Mouse (Mus musculus): ENCODE data around the gene Ofd1. TPM values are rescaled to one million over a fixed set of nuclear protein-coding genes. Genes with fewer than 3 reads are reported as not detected.

Gene Ofd1
- polyA plus RNA-seq, 1 experiment from 2014 or later: 9.3 TPM

DNA sequence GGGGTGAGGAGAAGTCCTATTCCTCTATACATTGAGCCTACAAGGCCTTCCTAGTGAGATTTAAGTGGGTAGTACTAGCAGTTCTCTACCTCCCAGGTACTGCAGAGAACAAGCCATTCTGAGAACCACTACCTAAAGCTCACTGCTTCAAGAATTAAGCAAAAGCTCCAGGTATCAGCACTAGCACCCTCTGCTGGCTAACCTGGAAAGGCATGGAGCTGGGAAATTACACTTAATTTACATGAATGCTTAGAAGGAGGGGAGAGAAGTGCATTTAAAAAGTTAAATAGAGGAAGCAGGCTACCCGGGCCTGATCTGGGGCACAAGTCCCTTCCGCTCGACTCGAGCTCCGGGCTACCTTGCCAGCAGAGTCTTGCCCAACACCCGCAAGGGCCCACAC is 24.3 kb downstream of the Ofd1 start:
- no peak for ATAC-seq (ENCODE audit: low FRiP score)
- no peaks in the 10 kb centered on the region for H3K9me3 ChIP-seq
- H3K27ac ChIP-seq: no peak overlapping the region
- no peaks in the 10 kb centered on the region for H3K4me1 ChIP-seq
- H3K9ac ChIP-seq: no peak overlapping the region
- no peak overlapping the region for H3K4me3 ChIP-seq (replicated peaks)
- no peak overlapping the region for H3K4me2 ChIP-seq
- H3K27me3 ChIP-seq: no peaks in the 10 kb centered on the region
- 93% methylated on average over 6 of the region's 6 CpGs for WGBS
- H3K36me3 ChIP-seq (replicated peaks): no peaks in the 10 kb centered on the region

DNA sequence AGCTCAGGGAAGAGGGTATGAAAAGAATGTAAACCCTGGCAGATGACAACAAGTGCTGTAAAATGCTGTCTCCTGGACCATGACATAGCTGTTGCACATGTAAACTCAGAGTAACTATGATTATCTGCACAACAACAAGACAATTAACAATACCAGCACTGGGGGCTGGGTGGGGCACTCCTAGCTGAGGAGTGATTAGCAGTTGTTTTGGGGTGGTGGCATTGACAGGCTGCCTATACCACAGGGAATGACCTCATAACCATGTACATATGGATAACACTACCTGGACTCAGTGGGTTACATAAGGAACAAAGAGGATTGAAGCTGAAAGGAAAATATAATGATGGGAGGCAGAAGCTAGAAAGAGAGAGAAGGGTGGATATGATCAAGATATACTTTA is 32.6 kb downstream of the Ofd1 start:
- Histone ChIP-seq H3K27me3 (peaks cover 26% of the 10 kb centered on the region; the same call in 1 of the 2 replicates), H3K36me3 (replicated peaks) (peaks cover 21% of the 10 kb centered on the region), H3K4me2 (no peak overlapping the region), H3K9ac (no peak overlapping the region), H3K4me1 (no peaks in the 10 kb centered on the region), H3K9me3 (no peaks in the 10 kb centered on the region), H3K4me3 (replicated peaks) (no peak overlapping the region), H3K27ac (no peak overlapping the region)
- no peak for ATAC-seq (ENCODE audit: low FRiP score)

DNA sequence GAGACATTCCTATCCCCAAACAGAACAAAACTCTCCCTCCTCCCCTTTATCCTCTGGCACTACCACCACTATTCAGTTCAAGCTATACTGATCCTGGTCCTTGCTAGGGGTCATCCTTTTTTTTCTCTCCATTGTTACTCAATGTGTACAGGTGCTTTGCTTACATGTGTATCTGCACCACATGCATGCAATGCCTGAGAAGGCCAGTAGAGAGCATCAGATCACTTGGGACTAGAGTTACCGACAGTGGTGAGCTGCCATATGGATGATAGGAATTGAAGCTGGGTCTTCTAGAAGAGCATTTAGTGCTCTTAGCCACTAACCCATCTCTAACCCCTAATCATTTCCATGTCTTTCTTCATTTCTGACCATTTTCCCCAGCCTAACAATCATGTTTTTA is 46.8 kb downstream of the Ofd1 start:
- Histone ChIP-seq H3K4me2 (no peak overlapping the region), H3K27ac (no peak overlapping the region), H3K9ac (no peak overlapping the region), H3K4me1 (no peaks in the 10 kb centered on the region), H3K36me3 (replicated peaks) (no peaks in the 10 kb centered on the region), H3K4me3 (replicated peaks) (no peak overlapping the region), H3K9me3 (no peaks in the 10 kb centered on the region), H3K27me3 (peaks cover 19% of the 10 kb centered on the region)
- WGBS: 93% methylated on average over 1 of the region's 1 CpGs
- ATAC-seq (ENCODE audit: low FRiP score): no peak

DNA sequence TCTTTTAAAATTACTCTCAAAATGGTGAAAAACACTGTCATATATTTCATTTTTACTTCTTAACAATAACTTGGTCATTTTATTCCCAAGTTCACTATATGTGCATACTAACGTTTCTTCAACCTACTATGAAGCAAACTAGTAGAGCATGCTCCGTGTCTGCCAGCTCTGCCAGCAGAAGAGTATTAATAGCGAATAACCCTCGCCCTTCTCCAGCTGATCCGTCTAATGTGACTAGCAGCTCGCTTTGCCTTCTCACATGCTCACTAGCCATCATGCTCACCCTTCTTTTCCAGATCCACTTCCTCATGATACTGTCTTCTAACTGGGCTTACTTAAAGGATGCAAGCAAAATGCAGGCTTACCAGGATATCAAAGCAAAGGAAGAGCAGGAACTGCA is 53.8 kb downstream of the Ofd1 start:
- Histone ChIP-seq H3K27me3 (peaks cover 18% of the 10 kb centered on the region), H3K27ac (no peak overlapping the region), H3K4me2 (no peak overlapping the region), H3K36me3 (replicated peaks) (peaks cover 34% of the 10 kb centered on the region), H3K9me3 (no peaks in the 10 kb centered on the region), H3K4me1 (no peaks in the 10 kb centered on the region), H3K9ac (no peak overlapping the region), H3K4me3 (replicated peaks) (no peak overlapping the region)
- 91% methylated on average over 6 of the region's 6 CpGs for WGBS
- no peak for ATAC-seq (ENCODE audit: low FRiP score)

DNA sequence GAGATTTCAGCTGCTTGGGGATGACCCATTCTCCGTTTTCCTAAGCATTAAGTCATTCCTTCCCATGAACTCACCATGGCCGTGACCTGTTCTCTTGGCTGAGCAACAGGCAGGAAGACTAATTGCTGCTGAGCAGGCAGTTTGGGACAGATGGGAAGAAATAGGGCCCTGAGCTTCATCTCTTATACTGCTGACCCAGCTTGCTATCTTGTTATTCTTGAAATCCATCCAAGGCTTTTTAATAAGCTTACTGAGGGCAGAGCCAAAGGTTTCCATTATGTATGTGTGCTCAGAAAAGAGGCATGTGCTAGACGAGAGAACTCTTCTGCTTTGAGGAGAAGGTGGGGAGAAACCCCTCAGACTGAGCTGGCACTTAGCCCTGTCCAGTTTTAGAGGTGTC is 55.6 kb downstream of the Ofd1 start:
- H3K4me2 ChIP-seq: no peak overlapping the region
- H3K4me1 ChIP-seq: no peaks in the 10 kb centered on the region
- H3K9ac ChIP-seq: no peak overlapping the region
- no peak overlapping the region for H3K4me3 ChIP-seq (replicated peaks)
- 73% methylated on average over 3 of the region's 3 CpGs for WGBS
- H3K9me3 ChIP-seq: no peaks in the 10 kb centered on the region
- H3K36me3 ChIP-seq (replicated peaks): peaks cover 47% of the 10 kb centered on the region
- no peak overlapping the region for H3K27ac ChIP-seq
- peaks cover 18% of the 10 kb centered on the region for H3K27me3 ChIP-seq
- no peak for ATAC-seq (ENCODE audit: low FRiP score)

DNA sequence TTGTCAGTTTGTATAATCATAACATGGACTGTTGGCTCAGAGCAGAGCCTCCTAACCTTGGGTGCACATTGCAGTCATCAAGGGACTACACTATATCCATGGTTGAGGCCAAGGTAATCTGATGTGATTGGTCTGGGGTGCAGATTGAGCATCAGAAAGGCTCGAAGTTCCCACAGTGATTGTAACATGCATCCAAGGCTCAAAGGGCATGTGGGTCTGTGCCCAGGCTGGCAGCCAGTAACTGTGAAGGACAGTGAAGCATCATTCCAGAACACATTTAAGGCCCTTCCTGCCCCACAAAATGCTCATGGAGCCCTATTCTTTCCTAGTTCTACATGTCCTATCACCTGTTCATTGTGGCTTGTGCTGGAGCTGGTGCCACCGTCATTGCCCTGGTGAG is 56.9 kb downstream of the Ofd1 start:
- peaks cover 21% of the 10 kb centered on the region for H3K27me3 ChIP-seq
- no peak overlapping the region for H3K4me2 ChIP-seq
- no peak overlapping the region for H3K4me3 ChIP-seq (replicated peaks)
- WGBS: 91% methylated on average over 2 of the region's 2 CpGs
- H3K9ac ChIP-seq: no peak overlapping the region
- H3K36me3 ChIP-seq (replicated peaks): peaks cover 55% of the 10 kb centered on the region
- H3K9me3 ChIP-seq: no peaks in the 10 kb centered on the region
- H3K4me1 ChIP-seq: no peaks in the 10 kb centered on the region
- H3K27ac ChIP-seq: no peak overlapping the region
- ATAC-seq (ENCODE audit: low FRiP score): no peak

DNA sequence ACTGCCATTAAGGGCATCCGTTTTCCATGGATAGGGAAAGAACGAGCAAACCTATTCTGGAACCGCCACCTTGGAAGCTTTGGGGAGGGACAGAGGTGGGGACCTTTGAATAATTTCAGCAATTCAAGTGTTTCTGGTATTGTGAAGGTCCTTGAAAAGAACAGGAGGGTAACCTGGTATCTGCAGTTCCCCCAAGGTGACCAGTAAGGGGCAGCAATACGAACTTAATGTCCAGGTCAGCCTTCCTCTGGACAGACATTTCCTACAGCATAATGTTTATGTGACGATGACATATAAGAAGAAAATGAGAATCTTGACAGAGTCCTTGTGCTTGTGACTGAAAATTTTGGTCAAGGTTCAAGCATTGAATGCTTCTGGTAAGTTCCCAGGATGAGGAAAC is 61.9 kb downstream of the Ofd1 start:
- no peak for ATAC-seq (ENCODE audit: low FRiP score)

DNA sequence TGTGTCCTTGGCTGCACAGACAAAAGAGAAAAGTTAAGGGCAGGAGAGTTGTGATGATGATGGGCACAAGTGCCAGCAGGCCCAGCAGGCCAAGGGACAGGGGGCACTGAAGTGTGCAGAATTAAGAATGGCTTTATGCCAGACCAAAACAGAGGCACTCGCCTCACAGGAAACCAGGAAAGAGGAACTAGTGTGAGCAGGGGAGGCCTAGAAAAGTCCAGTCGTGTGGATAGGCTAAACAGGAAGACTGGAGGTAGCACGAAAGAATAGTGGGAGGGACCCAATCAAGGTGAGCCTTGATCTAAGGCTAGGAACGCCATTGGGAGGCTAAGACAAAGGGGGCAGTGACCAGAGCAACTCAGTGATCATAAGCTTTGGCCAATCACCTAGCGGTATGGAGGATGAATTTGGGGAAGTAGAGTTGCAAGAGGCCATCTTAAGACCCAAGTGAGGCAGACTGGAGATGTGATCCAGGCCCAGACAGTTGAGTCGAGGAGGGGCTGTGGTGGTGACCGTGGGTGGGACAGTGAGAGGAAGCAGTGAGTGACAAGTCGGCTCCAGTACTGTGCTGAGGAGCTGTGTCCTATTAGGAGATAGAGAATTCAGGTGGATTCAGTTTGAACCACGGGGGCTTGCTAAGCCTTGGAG is 63.7 kb downstream of the Ofd1 start:
- no peaks in the 10 kb centered on the region for H3K9me3 ChIP-seq
- peaks cover 52% of the 10 kb centered on the region for H3K36me3 ChIP-seq (replicated peaks)
- peaks cover 43% of the 10 kb centered on the region for H3K27me3 ChIP-seq
- no peaks in the 10 kb centered on the region for H3K4me1 ChIP-seq
- H3K4me2 ChIP-seq: no peak overlapping the region
- no peak for ATAC-seq (ENCODE audit: low FRiP score)
- H3K27ac ChIP-seq: no peak overlapping the region
- no peak overlapping the region for H3K9ac ChIP-seq
- WGBS: 82% methylated on average over 9 of the region's 9 CpGs
- no peak overlapping the region for H3K4me3 ChIP-seq (replicated peaks)

More for the DNA sequence above, 61.9 kb downstream of the Ofd1 start:
- peaks cover 63% of the 10 kb centered on the region for H3K36me3 ChIP-seq (replicated peaks)
- H3K4me1 ChIP-seq: no peaks in the 10 kb centered on the region
- H3K27me3 ChIP-seq: peaks cover 37% of the 10 kb centered on the region
- 89% methylated on average over 5 of the region's 5 CpGs for WGBS
- H3K9me3 ChIP-seq: no peaks in the 10 kb centered on the region
- no peak overlapping the region for H3K4me3 ChIP-seq (replicated peaks)
- H3K27ac ChIP-seq: no peak overlapping the region
- no peak overlapping the region for H3K4me2 ChIP-seq
- H3K9ac ChIP-seq: no peak overlapping the region

DNA sequence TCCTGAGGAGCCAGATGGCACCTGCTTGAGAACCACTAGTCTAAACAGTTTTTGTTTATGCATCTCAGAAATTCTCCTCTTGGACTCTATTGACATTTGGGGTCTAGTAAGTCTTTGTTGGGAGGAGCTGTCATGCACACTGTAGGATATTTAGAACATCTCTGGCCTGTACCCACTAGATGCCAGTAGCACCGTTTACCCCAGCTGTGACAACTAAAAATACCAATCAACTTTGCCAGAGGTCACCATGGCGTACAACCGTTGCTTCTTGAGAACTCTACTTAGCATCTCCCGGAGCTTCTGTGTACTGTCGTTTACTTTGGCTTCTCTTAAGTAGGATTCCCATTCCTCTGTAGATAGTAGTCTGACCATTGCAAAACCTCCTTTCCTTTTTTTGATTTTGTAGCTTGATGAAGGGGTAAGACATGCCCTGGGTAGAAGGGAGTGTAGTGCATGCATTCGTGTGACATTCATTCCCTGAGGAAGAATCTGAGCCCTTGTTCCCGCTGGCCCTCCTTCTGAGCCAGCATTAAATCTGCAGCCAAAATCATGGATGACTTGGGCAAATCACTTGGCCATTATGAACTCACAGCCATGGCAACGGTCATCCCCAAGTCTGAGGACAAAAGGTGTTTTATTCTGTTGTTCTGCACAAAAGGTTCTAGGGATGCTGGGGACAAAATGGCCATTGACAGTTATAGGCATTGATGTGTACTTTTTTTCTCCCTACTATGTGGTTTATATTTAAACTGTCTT is 74.9 kb downstream of the Ofd1 start:
- peaks cover 38% of the 10 kb centered on the region for H3K27me3 ChIP-seq
- no peaks in the 10 kb centered on the region for H3K9me3 ChIP-seq
- WGBS: 68% methylated on average over 8 of the region's 8 CpGs
- H3K4me2 ChIP-seq: no peak overlapping the region
- H3K36me3 ChIP-seq (replicated peaks): peaks cover 5% of the 10 kb centered on the region
- no peak overlapping the region for H3K27ac ChIP-seq
- no peak for ATAC-seq (ENCODE audit: low FRiP score)
- no peaks in the 10 kb centered on the region for H3K4me1 ChIP-seq
- no peak overlapping the region for H3K4me3 ChIP-seq (replicated peaks)
- H3K9ac ChIP-seq: no peak overlapping the region

DNA sequence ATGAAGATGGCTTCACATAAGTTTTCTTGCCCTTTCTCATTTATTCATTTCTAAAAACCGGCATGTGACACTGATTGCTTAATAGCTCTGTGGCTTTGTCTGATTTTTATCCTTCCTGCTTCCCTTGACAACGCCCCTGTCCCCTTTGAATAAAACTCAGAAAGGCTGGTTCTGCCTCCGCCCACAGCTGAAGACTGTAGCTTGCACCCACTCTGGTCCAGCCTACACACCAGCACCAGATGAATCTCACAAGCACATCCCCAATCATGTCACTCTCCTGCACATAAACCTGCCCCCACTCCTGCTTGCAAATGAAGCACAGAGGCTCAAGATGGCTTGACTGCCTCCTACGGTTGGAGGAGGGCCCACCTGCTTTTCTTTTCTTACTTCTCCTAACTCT is 80.0 kb downstream of the Ofd1 start:
- H3K4me1 ChIP-seq: no peaks in the 10 kb centered on the region
- 90% methylated on average over 4 of the region's 4 CpGs for WGBS
- no peak overlapping the region for H3K9ac ChIP-seq
- H3K9me3 ChIP-seq: no peaks in the 10 kb centered on the region
- no peak overlapping the region for H3K4me2 ChIP-seq
- peaks cover 20% of the 10 kb centered on the region; the same call in 1 of the 2 replicates for H3K27me3 ChIP-seq
- no peak for ATAC-seq (ENCODE audit: low FRiP score)
- no peak overlapping the region for H3K27ac ChIP-seq
- no peak overlapping the region for H3K4me3 ChIP-seq (replicated peaks)
- peaks cover 12% of the 10 kb centered on the region; the same call in 1 of the 2 replicates for H3K36me3 ChIP-seq (replicated peaks)

DNA sequence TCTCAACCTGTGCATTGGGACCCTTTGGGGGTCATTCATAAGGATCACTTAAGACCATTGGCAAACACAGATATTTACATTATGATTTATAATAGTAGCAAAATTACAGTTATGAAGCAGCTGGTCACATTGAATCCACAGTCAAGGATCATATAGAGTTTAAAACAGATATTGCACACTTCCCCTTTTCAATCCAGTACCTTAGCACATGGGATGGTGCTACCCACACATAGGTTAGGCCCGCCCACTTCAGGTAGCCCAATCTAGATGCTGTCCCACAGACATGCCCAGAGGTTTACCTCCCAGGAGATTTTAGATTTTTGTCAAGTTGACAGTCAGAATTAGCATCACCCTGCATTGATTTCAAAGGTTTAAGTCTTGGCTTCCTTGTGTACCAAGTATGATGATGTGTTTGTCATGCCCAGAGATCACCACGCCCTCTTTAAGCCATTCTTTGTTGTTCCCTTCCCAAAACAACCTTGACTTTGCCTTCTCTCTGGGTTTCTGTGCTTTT is 80.5 kb downstream of the Ofd1 start:
- Histone ChIP-seq H3K4me3 (replicated peaks) (no peak overlapping the region), H3K9ac (no peak overlapping the region), H3K27me3 (peaks cover 18% of the 10 kb centered on the region; the same call in 1 of the 2 replicates), H3K4me2 (no peak overlapping the region), H3K36me3 (replicated peaks) (peaks cover 12% of the 10 kb centered on the region; the same call in 1 of the 2 replicates), H3K4me1 (no peaks in the 10 kb centered on the region), H3K9me3 (no peaks in the 10 kb centered on the region), H3K27ac (no peak overlapping the region)
- no peak for ATAC-seq (ENCODE audit: low FRiP score)
- WGBS: 83% methylated on average over 2 of the region's 2 CpGs

DNA sequence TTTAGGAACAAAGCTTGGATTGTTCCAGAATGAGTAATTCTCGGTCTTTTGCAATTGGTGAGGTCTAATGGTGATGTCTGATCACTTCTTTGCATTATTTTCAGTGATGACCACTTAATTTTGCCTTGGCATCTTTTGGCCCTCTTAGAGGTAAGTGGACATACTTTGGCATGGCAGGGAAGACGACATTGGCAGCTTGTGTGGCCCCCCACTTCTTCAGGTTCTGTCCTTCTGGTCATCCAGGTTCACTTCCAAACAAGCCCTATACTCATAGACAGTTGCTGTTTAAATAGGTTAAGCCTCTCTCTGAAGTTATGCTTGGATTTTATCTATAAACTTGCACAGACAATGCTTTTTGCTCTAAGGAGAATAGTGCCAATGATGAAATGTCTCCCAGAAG is 81.5 kb downstream of the Ofd1 start:
- Histone ChIP-seq H3K4me3 (replicated peaks) (no peak overlapping the region), H3K9ac (no peak overlapping the region), H3K27ac (no peak overlapping the region), H3K9me3 (no peaks in the 10 kb centered on the region), H3K27me3 (peaks cover 17% of the 10 kb centered on the region; the same call in 1 of the 2 replicates), H3K4me1 (no peaks in the 10 kb centered on the region), H3K4me2 (no peak overlapping the region), H3K36me3 (replicated peaks) (peaks cover 12% of the 10 kb centered on the region; the same call in 1 of the 2 replicates)
- ATAC-seq (ENCODE audit: low FRiP score): no peak
- 79% methylated on average over 2 of the region's 2 CpGs for WGBS
